In genomic region chr10:126765648-126766047, GRCm38 (mm10) we compare ENCODE assay signal across 24 mouse cellular contexts.
"Had no signal": no experiment of that assay in that cellular context is flagged by ENCODE, and none has a peak within 500 bp of the region (broad histone marks: within the 10 kb centered on the region; RNA-seq: fewer than 3 reads in every experiment).

No protein-coding gene starts in this region.

- DNase-seq: gastrocnemius, adult 2 months; gastrocnemius, postnatal 10 days; gastrocnemius, postnatal 25 days; heart, adult 2 months; kidney, adult 11 months; kidney, adult 2 months; kidney, adult 9 months; kidney, postnatal 14 days; kidney, postnatal 36 days; layer of hippocampus, adult 9-11 months; layer of hippocampus, postnatal 36 days; liver; liver, embryonic 13.5 days had no signal

- H3K4me1 ChIP-seq: heart, embryonic 13.5 days; heart, embryonic 15.5 days; hindbrain, embryonic 13.5 days; hindbrain, embryonic 15.5 days; kidney, embryonic 15.5 days; limb, embryonic 10.5 days; limb, embryonic 12.5 days; liver, embryonic 13.5 days had no signal

- H3K27me3 ChIP-seq: heart, embryonic 13.5 days; heart, embryonic 15.5 days; hindbrain, embryonic 13.5 days; hindbrain, embryonic 15.5 days; kidney, embryonic 15.5 days; liver, embryonic 13.5 days had no signal

- H3K27ac ChIP-seq: gastrocnemius, adult 2 months; heart, adult 2 months; heart, embryonic 13.5 days; heart, embryonic 15.5 days; hindbrain, embryonic 13.5 days; hindbrain, embryonic 15.5 days; hindbrain, postnatal 0 days; kidney, embryonic 15.5 days; kidney, postnatal 0 days; limb, embryonic 10.5 days; limb, embryonic 12.5 days; liver, embryonic 13.5 days had no signal

- H3K4me2 ChIP-seq: heart, embryonic 11.5 days; heart, embryonic 13.5 days; heart, embryonic 15.5 days; hindbrain, embryonic 13.5 days; hindbrain, embryonic 15.5 days; kidney, embryonic 15.5 days; limb, embryonic 12.5 days; liver, embryonic 11.5 days; liver, embryonic 13.5 days had no signal

- H3K9me3 ChIP-seq: heart, embryonic 13.5 days; heart, embryonic 15.5 days; hindbrain, embryonic 13.5 days; hindbrain, embryonic 15.5 days; kidney, embryonic 15.5 days; limb, embryonic 10.5 days; limb, embryonic 12.5 days; liver, embryonic 13.5 days had no signal

- H3K4me3 ChIP-seq: gastrocnemius, adult 2 months; heart, adult 2 months; heart, embryonic 13.5 days; heart, embryonic 15.5 days; hindbrain, embryonic 13.5 days; hindbrain, embryonic 15.5 days; kidney, embryonic 15.5 days; limb, embryonic 10.5 days; limb, embryonic 12.5 days; liver, embryonic 13.5 days had no signal

- H3K9ac ChIP-seq: heart, embryonic 13.5 days; heart, embryonic 15.5 days; hindbrain, embryonic 13.5 days; hindbrain, embryonic 15.5 days; kidney, embryonic 15.5 days; limb, embryonic 12.5 days; liver, embryonic 13.5 days had no signal

- H3K36me3 ChIP-seq: heart, embryonic 13.5 days; heart, embryonic 15.5 days; hindbrain, embryonic 13.5 days; hindbrain, embryonic 15.5 days; kidney, embryonic 15.5 days; limb, embryonic 10.5 days; limb, embryonic 12.5 days; liver, embryonic 13.5 days had no signal
